Mouse (Mus musculus) G1E (cell line): ENCODE measurements around the gene Ppil6.

Experiments
- CTCF ChIP-seq: IDR thresholded peaks from 2 replicates; pipeline ENCODE4 v1.5.1; 2012; ENCODE audit warnings: low read depth, low read length, inconsistent platforms, mixed read lengths
- GATA1 ChIP-seq: IDR thresholded peaks from 2 replicates; pipeline ENCODE4 v1.6.1; 2012; ENCODE audit warnings: borderline replicate concordance, low read length, inconsistent platforms, mixed read lengths

DNA sequence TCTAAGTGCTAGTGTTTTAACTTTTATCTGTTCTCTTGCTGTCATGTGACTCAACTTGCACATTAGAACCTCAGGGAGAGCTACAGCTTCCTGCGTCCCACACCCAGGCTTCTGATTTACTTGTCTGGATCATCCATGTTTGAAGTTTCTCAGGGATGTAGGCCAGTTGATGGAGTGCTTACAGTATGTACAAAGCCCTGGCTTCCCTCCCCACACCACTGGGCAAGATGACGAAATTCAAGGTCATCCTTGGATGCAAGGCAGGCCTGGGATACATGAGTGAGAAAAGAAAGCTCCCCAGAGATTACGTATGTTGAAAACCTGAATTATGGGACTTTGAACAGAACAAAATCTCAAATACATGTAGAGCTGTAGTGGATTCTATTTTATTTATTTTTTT, 37.4 kb upstream of the Ppil6 start:
- no peak for TF ChIP-seq CTCF
- TF ChIP-seq GATA1, result no peak
